Mouse (Mus musculus): ENCODE measurements around the gene Zan. TPM values are rescaled to one million over a fixed set of nuclear protein-coding genes. Genes with fewer than 3 reads are reported as not detected.
"Not testable (repeated sequence)": the region's sequence is repeated elsewhere in the genome, so short reads cannot be mapped to it uniquely, and the experiment has no call there.

Zan gene
- polyA plus RNA-seq, 1 experiment from 2014 or later: 0.04 TPM

- H3K27ac ChIP-seq: no peak overlapping the region
- no peaks in the 10 kb centered on the region for H3K36me3 ChIP-seq
- no peak overlapping the region for H3K4me3 ChIP-seq
- H3K4me2 ChIP-seq (replicated peaks): no peak overlapping the region
- H3K9ac ChIP-seq: no peak overlapping the region
- no peaks in the 10 kb centered on the region for H3K27me3 ChIP-seq (replicated peaks)
- ATAC-seq (ENCODE audit: low FRiP score, low read depth): no peak
- no peaks in the 10 kb centered on the region for H3K9me3 ChIP-seq
- no peaks in the 10 kb centered on the region for H3K4me1 ChIP-seq
These were observed 31.3 kb downstream of the Zan start for GRCm38 (mm10) chr5:137445536-137445935.

GRCm38 (mm10) chr5:137440216-137440855 is 36.5 kb downstream of the Zan start:
- no peaks in the 10 kb centered on the region for H3K27me3 ChIP-seq (replicated peaks)
- no peak for ATAC-seq (ENCODE audit: low FRiP score, low read depth)
- no peaks in the 10 kb centered on the region for H3K4me1 ChIP-seq
- no peak overlapping the region for H3K4me2 ChIP-seq (replicated peaks)
- H3K9ac ChIP-seq: no peak overlapping the region
- 86% methylated on average over 11 of the region's 11 CpGs for WGBS
- no peak overlapping the region for H3K27ac ChIP-seq
- no peaks in the 10 kb centered on the region for H3K9me3 ChIP-seq
- no peaks in the 10 kb centered on the region for H3K36me3 ChIP-seq
- no peak overlapping the region for H3K4me3 ChIP-seq

GRCm38 (mm10) chr5:137433889-137434288 is 43.0 kb downstream of the Zan start:
- H3K4me1 ChIP-seq: no peaks in the 10 kb centered on the region
- no peaks in the 10 kb centered on the region for H3K9me3 ChIP-seq
- no peaks in the 10 kb centered on the region for H3K36me3 ChIP-seq
- no peak overlapping the region for H3K9ac ChIP-seq
- no peak overlapping the region for H3K27ac ChIP-seq
- H3K27me3 ChIP-seq (replicated peaks): no peaks in the 10 kb centered on the region
- no peak overlapping the region for H3K4me2 ChIP-seq (replicated peaks)
- no peak overlapping the region for H3K4me3 ChIP-seq
- no peak for ATAC-seq (ENCODE audit: low FRiP score, low read depth)
- WGBS: 52% methylated on average over 6 of the region's 6 CpGs

GRCm38 (mm10) chr5:137430402-137430801 is 46.5 kb downstream of the Zan start:
- not testable (repeated sequence) for H3K4me2 ChIP-seq (replicated peaks); H3K9me3 ChIP-seq; H3K4me3 ChIP-seq; H3K27ac ChIP-seq; H3K9ac ChIP-seq; H3K36me3 ChIP-seq; ATAC-seq (ENCODE audit: low FRiP score, low read depth); H3K27me3 ChIP-seq (replicated peaks); H3K4me1 ChIP-seq
- 84% methylated on average over 4 of the region's 4 CpGs for WGBS

GRCm38 (mm10) chr5:137425648-137426047 is 51.2 kb downstream of the Zan start:
- H3K9ac ChIP-seq: no peak overlapping the region
- H3K27ac ChIP-seq: no peak overlapping the region
- H3K4me1 ChIP-seq: no peaks in the 10 kb centered on the region
- no peaks in the 10 kb centered on the region for H3K27me3 ChIP-seq (replicated peaks)
- 72% methylated on average over 6 of the region's 6 CpGs for WGBS
- no peaks in the 10 kb centered on the region for H3K36me3 ChIP-seq
- no peak overlapping the region for H3K4me3 ChIP-seq
- H3K4me2 ChIP-seq (replicated peaks): no peak overlapping the region
- ATAC-seq (ENCODE audit: low FRiP score, low read depth): no peak
- H3K9me3 ChIP-seq: no peaks in the 10 kb centered on the region

GRCm38 (mm10) chr5:137419841-137420240 is 57.0 kb downstream of the Zan start:
- H3K27me3 ChIP-seq (replicated peaks): no peaks in the 10 kb centered on the region
- no peaks in the 10 kb centered on the region for H3K4me1 ChIP-seq
- no peaks in the 10 kb centered on the region for H3K36me3 ChIP-seq
- 85% methylated on average over 4 of the region's 4 CpGs for WGBS
- no peaks in the 10 kb centered on the region for H3K9me3 ChIP-seq
- no peak overlapping the region for H3K4me2 ChIP-seq (replicated peaks)
- no peak for ATAC-seq (ENCODE audit: low FRiP score, low read depth)
- no peak overlapping the region for H3K4me3 ChIP-seq
- H3K27ac ChIP-seq: no peak overlapping the region
- H3K9ac ChIP-seq: no peak overlapping the region

GRCm38 (mm10) chr5:137419105-137419504 is 57.8 kb downstream of the Zan start:
- no peaks in the 10 kb centered on the region for H3K27me3 ChIP-seq (replicated peaks)
- WGBS: 73% methylated on average over 9 of the region's 9 CpGs
- H3K4me3 ChIP-seq: no peak overlapping the region
- H3K4me1 ChIP-seq: no peaks in the 10 kb centered on the region
- no peak for ATAC-seq (ENCODE audit: low FRiP score, low read depth)
- H3K4me2 ChIP-seq (replicated peaks): no peak overlapping the region
- H3K27ac ChIP-seq: no peak overlapping the region
- no peaks in the 10 kb centered on the region for H3K36me3 ChIP-seq
- no peak overlapping the region for H3K9ac ChIP-seq
- no peaks in the 10 kb centered on the region for H3K9me3 ChIP-seq

- no peak overlapping the region for H3K4me3 ChIP-seq
- 57% methylated on average over 5 of the region's 5 CpGs for WGBS
- ATAC-seq (ENCODE audit: low FRiP score, low read depth): no peak
These were observed 62.6 kb downstream of the Zan start for GRCm38 (mm10) chr5:137414253-137414652.

GRCm38 (mm10) chr5:137411235-137411634 is 65.6 kb downstream of the Zan start:
- Histone ChIP-seq H3K9me3 (no peaks in the 10 kb centered on the region), H3K27me3 (replicated peaks) (no peaks in the 10 kb centered on the region), H3K9ac (no peak overlapping the region), H3K36me3 (no peaks in the 10 kb centered on the region), H3K4me3 (no peak overlapping the region), H3K27ac (no peak overlapping the region), H3K4me1 (peaks cover 8% of the 10 kb centered on the region), H3K4me2 (replicated peaks) (no peak overlapping the region)
- ATAC-seq (ENCODE audit: low FRiP score, low read depth): no peak
- WGBS: 73% methylated on average over 8 of the region's 8 CpGs

More at GRCm38 (mm10) chr5:137414253-137414652, 62.6 kb downstream of the Zan start:
- H3K9me3 ChIP-seq: no peaks in the 10 kb centered on the region
- no peak overlapping the region for H3K4me2 ChIP-seq (replicated peaks)
- H3K4me1 ChIP-seq: no peaks in the 10 kb centered on the region
- no peaks in the 10 kb centered on the region for H3K27me3 ChIP-seq (replicated peaks)
- no peak overlapping the region for H3K27ac ChIP-seq
- H3K36me3 ChIP-seq: no peaks in the 10 kb centered on the region
- H3K9ac ChIP-seq: no peak overlapping the region

GRCm38 (mm10) chr5:137410549-137410948 is 66.3 kb downstream of the Zan start:
- no peak overlapping the region for H3K9ac ChIP-seq
- WGBS: 94% methylated on average over 3 of the region's 3 CpGs
- H3K27me3 ChIP-seq (replicated peaks): no peaks in the 10 kb centered on the region
- H3K36me3 ChIP-seq: no peaks in the 10 kb centered on the region
- H3K4me2 ChIP-seq (replicated peaks): no peak overlapping the region
- H3K9me3 ChIP-seq: no peaks in the 10 kb centered on the region
- no peak overlapping the region for H3K27ac ChIP-seq
- no peak for ATAC-seq (ENCODE audit: low FRiP score, low read depth)
- H3K4me3 ChIP-seq: no peak overlapping the region
- peaks cover 8% of the 10 kb centered on the region for H3K4me1 ChIP-seq

- no peaks in the 10 kb centered on the region for H3K9me3 ChIP-seq
- H3K4me2 ChIP-seq (replicated peaks): no peak overlapping the region
- no peak overlapping the region for H3K9ac ChIP-seq
- H3K36me3 ChIP-seq: no peaks in the 10 kb centered on the region
- ATAC-seq (ENCODE audit: low FRiP score, low read depth): no peak
- H3K4me1 ChIP-seq: peaks cover 8% of the 10 kb centered on the region
- no peak overlapping the region for H3K27ac ChIP-seq
- 77% methylated on average over 3 of the region's 3 CpGs for WGBS
- H3K4me3 ChIP-seq: no peak overlapping the region
- no peaks in the 10 kb centered on the region for H3K27me3 ChIP-seq (replicated peaks)
These were observed 66.8 kb downstream of the Zan start for GRCm38 (mm10) chr5:137410066-137410465.

GRCm38 (mm10) chr5:137409451-137409850 is 67.4 kb downstream of the Zan start:
- 77% methylated on average over 6 of the region's 6 CpGs for WGBS
- Histone ChIP-seq H3K4me3 (no peak overlapping the region), H3K4me2 (replicated peaks) (no peak overlapping the region), H3K27me3 (replicated peaks) (no peaks in the 10 kb centered on the region), H3K36me3 (no peaks in the 10 kb centered on the region), H3K27ac (no peak overlapping the region), H3K9me3 (no peaks in the 10 kb centered on the region), H3K4me1 (peaks cover 8% of the 10 kb centered on the region), H3K9ac (no peak overlapping the region)
- no peak for ATAC-seq (ENCODE audit: low FRiP score, low read depth)

GRCm38 (mm10) chr5:137404081-137404480 is 72.8 kb downstream of the Zan start:
- Histone ChIP-seq H3K4me3 (no peak overlapping the region), H3K9me3 (no peaks in the 10 kb centered on the region), H3K4me2 (replicated peaks) (no peak overlapping the region), H3K36me3 (no peaks in the 10 kb centered on the region), H3K9ac (no peak overlapping the region), H3K27me3 (replicated peaks) (no peaks in the 10 kb centered on the region), H3K4me1 (peaks cover 8% of the 10 kb centered on the region), H3K27ac (no peak overlapping the region)
- WGBS: 83% methylated on average over 2 of the region's 2 CpGs
- no peak for ATAC-seq (ENCODE audit: low FRiP score, low read depth)

All from neural tube, embryonic 12.5 days (tissue).